Mouse (Mus musculus) cerebellum, postnatal 4 days (tissue): ENCODE data around the gene Ypel3.

ENCODE experiments used
- DNase-seq, 2 experiments: peaks; one replicate each; pipeline ENCODE4 v3.0.0; 2022; ENCODE audit warnings: low spot score in 2 of 2, mixed read lengths in 1 of 2

Ypel3 gene

GRCm38 (mm10) chr7:126815726-126816222, 39.0 kb downstream of the Ypel3 start:
- DNase-seq: no peak

GRCm38 (mm10) chr7:126816494-126816893, 39.7 kb downstream of the Ypel3 start:
- no peak for DNase-seq

DNA sequence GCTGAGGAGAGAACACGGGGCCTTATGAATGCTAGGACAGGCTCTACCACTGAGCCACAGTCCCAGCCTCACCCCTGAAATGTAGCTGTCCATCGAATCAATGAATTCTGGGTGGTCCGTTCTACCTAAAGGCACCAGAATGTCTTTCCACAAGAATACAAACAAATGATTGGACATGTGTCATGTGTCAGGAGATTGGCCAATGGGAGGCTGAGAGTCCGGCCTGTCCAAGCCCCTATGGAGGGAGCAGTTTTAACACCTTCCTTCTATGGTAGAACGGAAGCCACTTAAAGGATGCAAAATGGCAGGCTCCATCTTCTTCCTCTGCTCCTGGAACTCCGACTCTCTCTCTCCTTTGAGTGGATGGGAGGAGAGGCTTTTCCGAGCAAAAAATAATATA, 40.8 kb downstream of the Ypel3 start:
- DNase-seq: no peak

DNA sequence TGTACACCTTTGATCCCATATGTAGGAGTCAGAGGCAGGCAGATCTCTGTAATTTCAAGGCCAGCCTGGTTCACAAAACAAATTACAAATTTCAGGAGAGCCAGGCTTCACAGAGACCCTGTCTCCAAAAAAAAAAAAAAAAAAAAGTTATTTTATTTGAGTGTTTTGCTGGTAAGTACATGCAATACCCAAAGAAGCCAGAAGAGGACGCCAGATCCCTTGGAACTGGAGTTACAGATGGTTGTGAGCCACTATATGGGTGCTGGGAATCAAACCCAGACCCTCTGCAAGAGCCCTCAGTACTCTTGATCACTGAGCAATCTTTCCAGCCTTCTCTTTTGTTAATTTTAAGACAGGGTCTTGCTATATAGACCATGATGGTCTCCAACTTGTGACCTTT, 42.1 kb downstream of the Ypel3 start:
- DNase-seq: no peak

- DNase-seq: peak; percentile 76 to 91
Measured at GRCm38 (mm10) chr7:126821835-126822511, 45.2 kb downstream of the Ypel3 start.

DNA sequence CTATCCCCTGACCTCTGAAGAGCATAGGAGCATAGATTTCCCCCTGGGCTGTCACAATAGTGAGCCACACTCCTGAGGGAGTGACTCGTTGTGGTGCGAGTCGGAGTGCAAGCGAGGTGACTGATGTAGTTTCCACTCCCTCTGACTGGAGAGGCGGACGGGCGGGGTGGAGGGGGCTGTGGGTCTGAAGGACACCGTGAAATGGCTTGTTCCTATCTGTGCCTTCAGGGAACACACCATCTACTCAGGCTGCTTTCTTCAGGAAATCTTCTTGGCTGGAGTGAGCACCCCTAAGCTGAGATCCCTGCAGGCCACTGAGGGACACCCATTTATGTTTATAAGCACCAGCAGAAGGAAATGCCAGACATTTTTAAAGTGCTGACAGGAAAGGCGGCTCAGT, 46.0 kb downstream of the Ypel3 start:
- no peak for DNase-seq

- DNase-seq: peak in 1 of 2 experiments; percentile 61
Measured at GRCm38 (mm10) chr7:126823202-126823711, 46.5 kb downstream of the Ypel3 start.

DNA sequence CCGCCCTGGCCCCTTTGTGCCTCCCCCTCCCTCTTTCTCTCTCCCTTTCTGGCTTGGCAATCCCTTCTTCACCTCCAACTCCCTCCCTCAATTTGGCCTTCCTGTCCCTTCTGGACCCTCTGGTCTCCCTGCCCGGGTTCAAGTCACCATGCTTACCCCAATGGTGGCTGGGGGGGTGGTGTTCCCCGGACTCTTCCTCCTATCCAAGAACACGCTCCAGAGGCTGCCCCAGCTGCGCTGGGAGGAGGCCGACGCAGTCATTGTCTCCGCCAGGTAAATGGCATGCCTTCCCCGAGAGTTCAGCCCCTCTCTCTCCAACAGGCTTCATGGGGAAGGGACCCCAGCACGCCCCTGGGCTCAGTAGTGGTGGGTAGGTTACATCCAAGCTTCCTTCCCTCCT, 47.2 kb downstream of the Ypel3 start:
- no peak for DNase-seq

DNA sequence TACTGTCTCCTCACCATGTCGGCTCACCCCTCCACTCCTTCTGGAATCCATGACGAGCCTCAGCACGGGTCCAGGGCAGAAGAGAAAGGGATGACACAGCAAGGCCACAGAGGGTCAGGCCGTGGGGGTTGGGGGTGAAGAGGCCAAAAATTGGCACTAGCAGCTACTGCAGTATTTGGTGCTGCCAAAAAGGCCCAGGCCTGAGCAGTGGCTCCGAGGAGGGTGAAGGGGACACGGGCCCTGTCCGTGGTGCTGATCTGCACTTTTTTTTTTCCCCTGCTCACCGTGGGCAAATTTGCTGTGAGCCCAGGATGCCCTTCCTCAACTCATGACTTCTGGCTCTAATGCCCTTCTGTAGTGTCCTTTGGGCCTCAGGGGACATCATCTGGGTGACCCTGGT, 48.6 kb downstream of the Ypel3 start:
- no peak for DNase-seq

DNA sequence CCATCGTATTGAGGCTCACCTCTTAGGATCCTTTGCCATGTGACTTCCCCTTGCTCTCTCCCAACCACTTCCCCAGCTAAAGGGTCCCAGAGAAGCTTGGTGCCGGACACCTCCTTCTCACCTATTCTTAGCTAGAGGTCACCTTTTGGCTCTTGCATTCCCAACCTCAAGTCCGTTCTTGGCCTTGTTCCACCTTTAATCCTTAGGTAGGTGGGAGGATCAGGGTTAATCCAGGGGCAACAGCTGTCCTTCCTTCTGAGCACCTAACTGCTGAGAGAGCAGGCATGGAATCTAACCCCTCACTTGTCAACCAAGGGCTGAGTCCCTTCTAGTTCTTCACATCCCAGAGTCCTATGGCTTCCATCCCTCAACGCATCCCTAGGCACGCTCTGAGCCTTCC, 49.2 kb downstream of the Ypel3 start:
- no peak for DNase-seq
